Mouse (Mus musculus) forebrain, embryonic 10.5 days (tissue): ENCODE data around the gene Hoxc11. TPM values are rescaled to one million over a fixed set of nuclear protein-coding genes. Genes with fewer than 3 reads are reported as not detected.

Experiments used
- DNase-seq: peaks from one replicate; pipeline ENCODE4 v3.0.0-alpha.2; 2017; ENCODE audit warnings: low spot score; ENCODE audit errors: extremely low spot score
- H3K27ac ChIP-seq: fragments of 300-500 bp; sonication (generic); 2 replicates; pipeline ENCODE4 v1.5.1; 2016; ENCODE audit warnings: mild to moderate bottlenecking
- H3K27me3 ChIP-seq: fragments of 300-500 bp; sonication (generic); 2 replicates; pipeline ENCODE4 v1.6.1; 2016; ENCODE audit warnings: mild to moderate bottlenecking; ENCODE audit not compliant: poor library complexity, severe bottlenecking
- H3K36me3 ChIP-seq: fragments of 300-500 bp; sonication (generic); replicated peaks from 2 replicates; pipeline ENCODE4 v1.6.1; 2016; ENCODE audit warnings: mild to moderate bottlenecking, moderate library complexity
- H3K4me1 ChIP-seq: fragments of 300-500 bp; sonication (generic); 2 replicates; pipeline ENCODE4 v1.6.1; 2016
- H3K4me3 ChIP-seq: fragments of 300-500 bp; sonication (generic); 2 replicates; pipeline ENCODE4 v1.5.1; 2016; ENCODE audit warnings: mild to moderate bottlenecking, moderate library complexity
- H3K9me3 ChIP-seq: fragments of 300-500 bp; sonication (generic); 2 replicates; pipeline ENCODE4 v1.6.1; 2016; ENCODE audit warnings: mild to moderate bottlenecking, moderate library complexity
- WGBS: fragments of 180-500 bp; shearing (Covaris S2); methylation state at CpG from one replicate; pipeline ENCODE4 v1.1.7; 2016; 5-methylcytosine and 5-hydroxymethylcytosine counted together
- polyA plus RNA-seq: library from polyadenylated mRNA; unstranded; fragments of >200 nt; fragmentation: Nextera tagmentation; extraction: Ambion mirVana; gene quantifications from 2 replicates; pipeline ENCODE4 v1.2.1, GENCODE M21; 2016

Gene Hoxc11
- not detected in 2 replicates for polyA plus RNA-seq

- WGBS: under 1% methylated on average over 57 of the region's 57 CpGs
- Histone ChIP-seq H3K27ac (no peak within 1 kb of the TSS), H3K9me3 (no peaks in the 10 kb centered on the region), H3K36me3 (no peaks in the 10 kb centered on the region), H3K4me1 (peaks cover 10% of the 10 kb centered on the region), H3K27me3 (peaks cover 100% of the 10 kb centered on the region), H3K4me3 (no peak within 1 kb of the TSS)
- peak; percentile 53 for DNase-seq
Measured at GRCm38 (mm10) chr15:102954192-102955006, at the start of gene Hoxc11. Gene Hoxc11 (plus strand): TSS chr15:102954427.

- WGBS: 65% methylated on average over 1 of the region's 1 CpGs
- Histone ChIP-seq H3K9me3 (no peaks in the 10 kb centered on the region), H3K4me3 (no peak overlapping the region), H3K4me1 (no peaks in the 10 kb centered on the region), H3K36me3 (no peaks in the 10 kb centered on the region), H3K27ac (no peak overlapping the region), H3K27me3 (peaks cover 86% of the 10 kb centered on the region)
- DNase-seq: no peak
Measured at GRCm38 (mm10) chr15:102904946-102905345, 49.3 kb upstream of the Hoxc11 start.

DNA sequence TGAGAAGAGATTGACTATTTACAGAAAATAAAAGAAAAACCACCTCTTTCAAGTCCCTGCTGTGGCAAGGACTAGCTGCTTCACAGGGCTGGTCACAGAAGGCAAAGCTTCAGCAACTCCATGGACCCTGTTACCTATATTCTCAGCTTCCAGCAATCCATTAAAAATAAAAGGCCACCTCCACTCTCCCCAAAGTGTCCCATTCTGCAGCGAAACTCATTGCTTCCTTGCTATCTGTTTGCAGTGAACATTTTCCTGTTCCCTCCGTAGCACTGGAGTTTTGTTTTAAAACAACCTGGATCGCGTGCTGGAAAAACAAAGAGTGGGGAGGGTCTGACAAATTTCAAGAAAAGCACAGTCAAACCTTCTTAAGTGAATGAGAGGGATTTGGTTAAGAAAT lies 44.7 kb upstream of the Hoxc11 start:
- H3K9me3 ChIP-seq: no peaks in the 10 kb centered on the region
- under 1% methylated on average over 4 of the region's 4 CpGs for WGBS
- no peak overlapping the region for H3K27ac ChIP-seq
- H3K4me3 ChIP-seq: no peak overlapping the region
- peaks cover 100% of the 10 kb centered on the region for H3K27me3 ChIP-seq
- no peaks in the 10 kb centered on the region for H3K36me3 ChIP-seq
- H3K4me1 ChIP-seq: no peaks in the 10 kb centered on the region
- DNase-seq: peak; percentile 26

DNA sequence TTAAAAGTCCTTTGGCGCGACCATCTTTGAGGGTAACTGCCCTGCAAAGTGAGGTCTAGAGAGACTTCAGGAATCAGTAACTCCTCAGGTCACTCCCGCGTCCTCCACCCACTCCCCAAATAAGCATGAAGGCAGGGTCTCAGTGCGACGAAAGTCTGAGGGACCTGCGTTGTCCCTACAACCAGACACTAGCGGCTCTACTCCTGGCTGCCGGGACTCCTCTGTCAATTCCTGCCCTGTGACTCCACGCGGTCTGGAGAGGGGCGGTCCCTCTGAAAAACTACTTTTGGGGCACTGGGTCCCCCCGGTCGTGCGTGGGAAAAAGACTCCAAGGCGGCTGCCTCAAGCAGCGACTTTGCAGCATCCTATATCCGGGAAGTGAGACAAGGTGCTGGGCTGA lies 44.2 kb upstream of the Hoxc11 start:
- Histone ChIP-seq H3K9me3 (no peaks in the 10 kb centered on the region), H3K27ac (no peak overlapping the region), H3K4me3 (no peak overlapping the region), H3K4me1 (no peaks in the 10 kb centered on the region), H3K36me3 (no peaks in the 10 kb centered on the region), H3K27me3 (peaks cover 100% of the 10 kb centered on the region)
- no peak for DNase-seq
- WGBS: 0% methylated on average over 18 of the region's 18 CpGs

DNA sequence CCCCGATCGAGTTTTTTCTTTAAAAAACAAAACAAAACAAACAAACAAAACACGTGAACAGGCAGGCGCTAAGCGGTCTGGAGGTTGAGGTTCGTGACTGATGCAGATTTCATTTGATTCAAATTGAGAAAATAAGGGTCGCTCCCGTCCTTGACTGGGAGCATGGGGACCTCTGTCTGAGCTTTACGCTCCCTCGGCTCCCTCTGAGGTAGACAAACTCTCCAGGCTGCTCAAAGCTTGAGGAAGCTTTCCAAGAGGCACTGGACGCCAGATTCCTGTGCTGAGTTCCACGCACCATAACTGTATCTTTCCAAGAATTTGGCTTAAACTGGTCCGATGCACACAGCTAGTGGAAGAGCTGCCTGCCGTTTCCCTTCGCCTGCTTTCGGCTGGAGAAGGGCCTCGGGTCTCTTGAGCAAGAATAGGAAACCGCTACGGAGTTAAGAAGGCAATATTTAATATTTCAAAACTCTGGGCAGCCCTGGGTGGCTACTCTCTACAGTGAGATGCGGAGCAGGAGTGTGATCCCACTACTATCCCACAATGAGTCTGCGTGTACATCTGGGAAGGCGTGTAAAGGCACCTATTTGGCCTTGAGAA lies 43.6 kb upstream of the Hoxc11 start:
- H3K4me3 ChIP-seq: no peak overlapping the region
- H3K36me3 ChIP-seq: no peaks in the 10 kb centered on the region
- WGBS: under 1% methylated on average over 22 of the region's 22 CpGs
- H3K9me3 ChIP-seq: no peaks in the 10 kb centered on the region
- no peaks in the 10 kb centered on the region for H3K4me1 ChIP-seq
- no peak overlapping the region for H3K27ac ChIP-seq
- DNase-seq: peak; percentile 37
- peaks cover 100% of the 10 kb centered on the region for H3K27me3 ChIP-seq

DNA sequence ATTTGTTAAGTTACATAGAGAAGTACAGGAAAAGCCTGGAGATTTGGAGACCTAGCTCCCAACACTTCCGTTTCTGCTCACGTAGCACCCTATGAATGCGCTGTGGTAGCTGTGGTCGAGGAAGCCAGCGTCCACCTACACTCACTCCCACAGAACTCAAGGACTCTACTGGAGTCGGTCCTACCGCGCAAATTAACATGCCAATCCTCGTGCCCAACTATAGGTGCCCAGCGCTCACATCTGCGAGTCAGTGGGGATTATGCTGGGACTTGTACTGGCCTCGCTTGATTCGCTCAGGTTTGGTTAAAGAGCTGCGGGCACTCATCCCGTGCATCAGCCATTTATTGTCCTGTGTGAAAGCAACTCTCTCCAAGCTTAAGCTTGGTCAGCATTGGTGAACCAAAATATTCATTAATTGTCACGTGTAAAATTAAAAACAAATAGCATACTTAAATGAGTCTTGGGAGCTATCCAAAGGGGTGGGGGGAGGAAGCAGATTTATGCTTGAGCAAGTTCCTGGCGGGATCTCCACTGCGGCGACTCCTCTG lies 41.1 kb upstream of the Hoxc11 start:
- H3K27ac ChIP-seq: no peak overlapping the region

GRCm38 (mm10) chr15:102917972-102918572 lies 36.2 kb upstream of the Hoxc11 start:
- 1% methylated on average over 20 of the region's 20 CpGs for WGBS
- no peaks in the 10 kb centered on the region for H3K36me3 ChIP-seq
- no peak for DNase-seq
- H3K4me3 ChIP-seq: no peak overlapping the region
- no peak overlapping the region for H3K27ac ChIP-seq
- peaks cover 17% of the 10 kb centered on the region for H3K4me1 ChIP-seq
- H3K27me3 ChIP-seq: peaks cover 100% of the 10 kb centered on the region
- no peaks in the 10 kb centered on the region for H3K9me3 ChIP-seq

More for the DNA sequence above, 41.1 kb upstream of the Hoxc11 start:
- under 1% methylated on average over 19 of the region's 19 CpGs for WGBS
- Histone ChIP-seq H3K36me3 (no peaks in the 10 kb centered on the region), H3K27me3 (peaks cover 100% of the 10 kb centered on the region), H3K4me3 (no peak overlapping the region), H3K4me1 (no peaks in the 10 kb centered on the region), H3K9me3 (no peaks in the 10 kb centered on the region)
- peak; percentile 33 for DNase-seq

DNA sequence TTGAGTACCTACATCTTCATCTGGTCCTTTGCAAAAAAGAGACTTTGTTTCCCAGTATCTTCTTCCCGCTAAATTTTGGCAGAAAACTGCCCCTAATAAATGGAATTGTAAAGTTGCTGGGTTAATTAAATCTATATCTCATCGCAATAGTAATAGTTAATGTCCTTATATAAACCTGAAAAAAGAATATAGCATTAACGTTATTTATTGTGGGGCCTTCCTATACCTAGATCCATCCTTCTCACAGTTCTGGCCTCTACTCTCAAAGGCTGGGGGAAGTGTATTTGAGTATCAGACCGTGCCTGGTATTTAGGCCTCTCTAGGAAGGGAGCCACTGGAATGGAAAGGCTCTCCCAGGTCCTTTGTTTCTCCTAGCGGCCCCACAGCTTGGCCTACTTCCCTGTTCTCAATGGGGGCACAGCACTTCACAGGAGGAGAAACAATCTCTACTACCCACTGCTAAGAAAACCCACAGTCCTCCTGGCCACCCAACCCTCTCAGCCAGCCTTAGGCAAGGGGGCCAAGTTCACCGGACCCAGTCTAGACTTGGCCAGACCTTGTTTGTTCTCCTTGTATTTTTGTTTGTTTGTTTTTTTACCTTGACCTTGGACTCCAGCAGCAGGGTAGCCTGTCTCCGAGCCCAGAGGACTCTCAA lies 35.5 kb upstream of the Hoxc11 start:
- no peak overlapping the region for H3K27ac ChIP-seq
- H3K4me3 ChIP-seq: no peak overlapping the region
- H3K4me1 ChIP-seq: peaks cover 17% of the 10 kb centered on the region
- H3K27me3 ChIP-seq: peaks cover 100% of the 10 kb centered on the region
- 2% methylated on average over 7 of the region's 7 CpGs for WGBS
- DNase-seq: peak; percentile 21
- H3K36me3 ChIP-seq: no peaks in the 10 kb centered on the region
- H3K9me3 ChIP-seq: no peaks in the 10 kb centered on the region

DNA sequence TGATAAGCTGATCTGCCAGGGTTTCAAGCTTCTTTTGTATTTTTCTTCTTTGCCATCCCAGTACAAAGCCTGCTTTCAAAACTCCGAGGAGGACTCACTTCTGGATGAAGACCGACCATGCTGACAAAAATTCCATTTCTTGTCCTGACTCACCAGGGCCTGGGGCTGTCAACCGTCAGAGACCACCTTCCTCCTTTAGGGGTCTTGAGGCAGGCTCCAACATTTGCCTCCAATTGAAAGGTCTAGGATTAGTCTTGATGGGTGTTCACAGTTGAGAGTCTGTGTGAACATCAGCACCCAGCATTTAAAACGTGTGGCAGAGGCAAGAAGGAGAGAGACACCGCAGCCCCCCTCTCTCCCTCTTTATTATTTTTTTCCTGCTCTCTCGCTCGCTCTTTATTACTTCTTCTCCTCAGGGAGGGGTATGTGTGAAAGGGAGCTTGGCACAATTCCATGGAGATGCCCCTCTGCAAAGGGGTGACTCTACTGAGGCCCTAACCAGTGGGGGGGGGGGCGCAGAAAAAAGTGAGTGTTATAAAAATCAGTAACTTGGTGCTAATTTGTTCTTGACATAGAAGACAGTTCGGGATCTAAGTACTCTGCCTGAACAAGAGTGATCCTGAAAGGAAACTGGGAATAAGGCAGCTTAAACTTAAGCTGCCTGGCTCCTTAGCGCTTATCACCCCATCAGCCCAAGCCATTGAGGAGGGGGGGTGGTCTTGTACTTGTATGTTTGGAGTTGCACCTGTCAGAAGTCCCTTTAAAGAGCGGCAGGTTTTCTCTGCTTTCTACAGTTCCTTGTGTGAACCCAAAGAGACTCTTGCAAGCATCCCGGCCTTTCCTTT lies 34.7 kb upstream of the Hoxc11 start:
- peaks cover 100% of the 10 kb centered on the region for H3K27me3 ChIP-seq
- no peak for DNase-seq
- no peak overlapping the region for H3K4me3 ChIP-seq
- peaks cover 17% of the 10 kb centered on the region for H3K4me1 ChIP-seq
- H3K36me3 ChIP-seq: no peaks in the 10 kb centered on the region
- no peak overlapping the region for H3K27ac ChIP-seq
- no peaks in the 10 kb centered on the region for H3K9me3 ChIP-seq
- WGBS: 2% methylated on average over 12 of the region's 12 CpGs

- Histone ChIP-seq H3K27me3 (peaks cover 100% of the 10 kb centered on the region), H3K27ac (no peak overlapping the region), H3K4me1 (peaks cover 17% of the 10 kb centered on the region), H3K4me3 (peak overlapping the region; percentile 30), H3K9me3 (no peaks in the 10 kb centered on the region), H3K36me3 (no peaks in the 10 kb centered on the region)
- peak; percentile 82 for DNase-seq
- under 1% methylated on average over 20 of the region's 20 CpGs for WGBS
Measured at GRCm38 (mm10) chr15:102920619-102921018, 33.6 kb upstream of the Hoxc11 start.

DNA sequence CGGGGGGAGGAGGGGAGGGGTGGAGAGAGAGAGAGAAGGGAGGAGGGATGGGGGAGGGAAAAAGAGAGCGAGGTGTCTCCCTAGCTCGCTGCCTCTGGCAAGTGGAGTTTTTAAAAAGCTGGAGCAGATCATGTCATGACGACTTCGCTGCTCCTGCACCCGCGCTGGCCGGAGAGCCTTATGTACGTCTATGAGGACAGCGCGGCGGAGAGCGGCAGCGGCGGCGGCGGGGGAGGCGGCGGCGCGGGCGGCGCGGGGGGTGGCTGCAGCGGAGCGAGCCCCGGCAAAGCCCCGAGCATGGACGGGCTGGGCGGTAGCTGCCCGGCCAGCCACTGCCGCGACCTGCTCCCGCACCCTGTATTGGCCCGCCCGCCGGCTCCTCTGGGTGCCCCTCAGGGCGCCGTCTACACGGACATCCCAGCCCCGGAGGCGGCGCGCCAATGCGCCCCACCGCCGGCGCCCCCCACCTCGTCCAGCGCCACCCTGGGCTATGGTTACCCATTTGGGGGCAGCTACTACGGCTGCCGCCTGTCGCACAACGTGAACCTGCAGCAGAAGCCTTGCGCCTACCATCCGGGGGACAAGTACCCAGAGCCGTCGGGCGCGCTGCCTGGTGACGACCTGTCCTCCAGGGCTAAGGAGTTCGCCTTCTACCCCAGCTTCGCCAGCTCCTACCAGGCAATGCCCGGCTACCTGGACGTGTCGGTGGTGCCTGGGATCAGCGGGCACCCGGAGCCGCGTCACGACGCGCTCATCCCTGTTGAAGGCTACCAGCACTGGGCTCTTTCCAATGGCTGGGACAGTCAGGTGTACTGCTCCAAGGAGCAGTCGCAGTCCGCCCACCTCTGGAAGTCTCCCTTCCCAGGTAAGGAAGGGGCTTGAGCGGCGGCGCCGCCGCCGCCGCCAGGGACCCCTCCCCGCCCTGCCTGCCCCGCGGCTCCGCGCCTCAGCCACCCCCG lies 32.9 kb upstream of the Hoxc11 start, which contains the start of gene Hoxc13:
TSS of gene Hoxc13 (plus strand) at position 51 of the 959 bp plus-strand sequence.
- Histone ChIP-seq H3K4me3 (peak within 1 kb of the TSS; percentile 30), H3K36me3 (no peaks in the 10 kb centered on the region), H3K9me3 (no peaks in the 10 kb centered on the region), H3K4me1 (peaks cover 17% of the 10 kb centered on the region), H3K27me3 (peaks cover 100% of the 10 kb centered on the region), H3K27ac (no peak within 1 kb of the TSS)
- WGBS: under 1% methylated on average over 87 of the region's 88 CpGs
- peak; percentile 47 for DNase-seq
